Mouse (Mus musculus): ENCODE results near the gene D630039A03Rik.

D630039A03Rik gene

GRCm38 (mm10) chr4:57916201-57916661 lies at the start of gene D630039A03Rik:
Gene D630039A03Rik, minus strand, starts transcription at chr4:57916297.
- peak; percentile 52 for DNase-seq (ENCODE audit: low spot score)

- no peak for DNase-seq (ENCODE audit: low spot score)
Measured at GRCm38 (mm10) chr4:57965516-57965915, 49.4 kb upstream of the D630039A03Rik start.

- DNase-seq (ENCODE audit: low spot score) = no peak
Measured at GRCm38 (mm10) chr4:57964143-57964542, 48.0 kb upstream of the D630039A03Rik start.

GRCm38 (mm10) chr4:57959056-57959455 lies 43.0 kb upstream of the D630039A03Rik start:
- no peak for DNase-seq (ENCODE audit: low spot score)

- DNase-seq (ENCODE audit: low spot score) = peak; percentile 15
Measured at GRCm38 (mm10) chr4:57958098-57958497, 42.0 kb upstream of the D630039A03Rik start.

- no peak for DNase-seq (ENCODE audit: low spot score)
Measured at GRCm38 (mm10) chr4:57957200-57958085, 41.3 kb upstream of the D630039A03Rik start.

GRCm38 (mm10) chr4:57956029-57956960 lies 40.2 kb upstream of the D630039A03Rik start, which contains the start of gene Txn1:
Gene Txn1, minus strand, starts transcription at chr4:57956411.
- peak; percentile 91 for DNase-seq (ENCODE audit: low spot score)

GRCm38 (mm10) chr4:57955544-57955958 lies 39.5 kb upstream of the D630039A03Rik start:
- peak; percentile 22 for DNase-seq (ENCODE audit: low spot score)

GRCm38 (mm10) chr4:57954991-57955390 lies 38.9 kb upstream of the D630039A03Rik start:
- DNase-seq (ENCODE audit: low spot score) = no peak

- no peak for DNase-seq (ENCODE audit: low spot score)
Measured at GRCm38 (mm10) chr4:57954580-57954979, 38.5 kb upstream of the D630039A03Rik start.

GRCm38 (mm10) chr4:57953796-57954195 lies 37.7 kb upstream of the D630039A03Rik start:
- DNase-seq (ENCODE audit: low spot score) = no peak

- DNase-seq (ENCODE audit: low spot score) = no peak
Measured at GRCm38 (mm10) chr4:57952891-57953290, 36.8 kb upstream of the D630039A03Rik start.

GRCm38 (mm10) chr4:57952416-57952815 lies 36.3 kb upstream of the D630039A03Rik start:
- no peak for DNase-seq (ENCODE audit: low spot score)

- no peak for DNase-seq (ENCODE audit: low spot score)
Measured at GRCm38 (mm10) chr4:57949866-57950265, 33.8 kb upstream of the D630039A03Rik start.

- DNase-seq (ENCODE audit: low spot score) = no peak
Measured at GRCm38 (mm10) chr4:57947476-57947875, 31.4 kb upstream of the D630039A03Rik start.

- no peak for DNase-seq (ENCODE audit: low spot score)
Measured at GRCm38 (mm10) chr4:57947036-57947435, 30.9 kb upstream of the D630039A03Rik start.

GRCm38 (mm10) chr4:57942892-57943291 lies 26.8 kb upstream of the D630039A03Rik start:
- no peak for DNase-seq (ENCODE audit: low spot score)

- DNase-seq (ENCODE audit: low spot score) = no peak
Measured at GRCm38 (mm10) chr4:57940631-57941030, 24.5 kb upstream of the D630039A03Rik start.

- DNase-seq (ENCODE audit: low spot score) = no peak
Measured at GRCm38 (mm10) chr4:57937292-57937691, 21.2 kb upstream of the D630039A03Rik start.

- DNase-seq (ENCODE audit: low spot score) = no peak
Measured at GRCm38 (mm10) chr4:57934181-57934580, 18.1 kb upstream of the D630039A03Rik start.

- DNase-seq (ENCODE audit: low spot score) = no peak
Measured at GRCm38 (mm10) chr4:57930559-57931170, 14.6 kb upstream of the D630039A03Rik start.

Measured in T-cell, adult 2 months (primary cell).